Mouse (Mus musculus): ENCODE results near the gene Fam228a. TPM values are rescaled to one million over a fixed set of nuclear protein-coding genes. Genes with fewer than 3 reads are reported as not detected.
"Not testable (repeated sequence)": the region's sequence is repeated elsewhere in the genome, so short reads cannot be mapped to it uniquely, and the experiment has no call there.

Gene Fam228a
- polyA plus RNA-seq, 1 experiment from 2014 or later = 0.65 TPM

GRCm38 (mm10) chr12:4774895-4775587, 36.8 kb upstream of the Fam228a start:
- H3K4me3 ChIP-seq (ENCODE audit: low read depth, low read length) = no peak overlapping the region
- no peaks in the 10 kb centered on the region for H3K9me3 ChIP-seq (ENCODE audit: control insufficient read depth, low read length)
- H3K36me3 ChIP-seq (ENCODE audit: control insufficient read depth, insufficient read depth, low read length) = no peaks in the 10 kb centered on the region
- 94% methylated on average over 8 of the region's 8 CpGs for WGBS
- no peak overlapping the region for H3K4me2 ChIP-seq (ENCODE audit: low read depth, low read length, severe bottlenecking)
- DNase-seq (ENCODE audit: low spot score) (no peak), ATAC-seq (replicated peaks; ENCODE audit: low FRiP score) (no peak)
- H3K4me1 ChIP-seq (replicated peaks; ENCODE audit: control insufficient read depth, insufficient read depth, low read length) = no peaks in the 10 kb centered on the region
- no peaks in the 10 kb centered on the region for H3K27me3 ChIP-seq (ENCODE audit: control insufficient read depth, insufficient read depth, low read length)
- H3K9ac ChIP-seq (ENCODE audit: low read length) = no peak overlapping the region
- no peak overlapping the region for H3K27ac ChIP-seq (ENCODE audit: low read depth, low read length)

- Histone ChIP-seq H3K4me3 (ENCODE audit: low read depth, low read length) (peak overlapping the region; percentile 46), H3K9ac (ENCODE audit: low read length) (peak overlapping the region; percentile 72), H3K27me3 (ENCODE audit: control insufficient read depth, insufficient read depth, low read length) (no peaks in the 10 kb centered on the region), H3K4me2 (ENCODE audit: low read depth, low read length, severe bottlenecking) (peak overlapping the region; percentile 51), H3K9me3 (ENCODE audit: control insufficient read depth, low read length) (no peaks in the 10 kb centered on the region), H3K36me3 (ENCODE audit: control insufficient read depth, insufficient read depth, low read length) (no peaks in the 10 kb centered on the region), H3K4me1 (replicated peaks; ENCODE audit: control insufficient read depth, insufficient read depth, low read length) (no peaks in the 10 kb centered on the region), H3K27ac (ENCODE audit: low read depth, low read length) (peak overlapping the region; percentile 79; the same call in 1 of the 2 replicates)
- DNase-seq (ENCODE audit: low spot score) = no peak
- WGBS = 19% methylated on average over 13 of the region's 13 CpGs
- ATAC-seq (replicated peaks; ENCODE audit: low FRiP score) = peak; percentile 62; the same call in 1 of the 2 replicates
Measured at GRCm38 (mm10) chr12:4769333-4769723, 31.1 kb upstream of the Fam228a start.

- no peaks in the 10 kb centered on the region for H3K27me3 ChIP-seq (ENCODE audit: control insufficient read depth, insufficient read depth, low read length)
- peak within 1 kb of the TSS; percentile 51 for H3K4me2 ChIP-seq (ENCODE audit: low read depth, low read length, severe bottlenecking)
- no peaks in the 10 kb centered on the region for H3K4me1 ChIP-seq (replicated peaks; ENCODE audit: control insufficient read depth, insufficient read depth, low read length)
- WGBS = 4% methylated on average over 61 of the region's 61 CpGs
- H3K27ac ChIP-seq (ENCODE audit: low read depth, low read length) = peak within 1 kb of the TSS; percentile 79
- H3K9ac ChIP-seq (ENCODE audit: low read length) = peak within 1 kb of the TSS; percentile 72
- no peaks in the 10 kb centered on the region for H3K36me3 ChIP-seq (ENCODE audit: control insufficient read depth, insufficient read depth, low read length)
- H3K4me3 ChIP-seq (ENCODE audit: low read depth, low read length) = peak within 1 kb of the TSS; percentile 46
- ATAC-seq (replicated peaks; ENCODE audit: low FRiP score) (peak; percentile 99), DNase-seq (ENCODE audit: low spot score) (peak; percentile 96)
- no peaks in the 10 kb centered on the region for H3K9me3 ChIP-seq (ENCODE audit: control insufficient read depth, low read length)
Measured at GRCm38 (mm10) chr12:4768492-4769332, 30.5 kb upstream of the Fam228a start, which contains the start of the genes Pfn4 and Fam228b. TSS of gene Pfn4 (plus strand) at chr12:4769022. TSS of gene Fam228b (minus strand) at chr12:4769267.

GRCm38 (mm10) chr12:4757060-4757459, 18.8 kb upstream of the Fam228a start:
- Histone ChIP-seq H3K4me3 (ENCODE audit: low read depth, low read length) (no peak overlapping the region), H3K27me3 (ENCODE audit: control insufficient read depth, insufficient read depth, low read length) (no peaks in the 10 kb centered on the region), H3K27ac (ENCODE audit: low read depth, low read length) (no peak overlapping the region), H3K4me1 (replicated peaks; ENCODE audit: control insufficient read depth, insufficient read depth, low read length) (no peaks in the 10 kb centered on the region), H3K9me3 (ENCODE audit: control insufficient read depth, low read length) (no peaks in the 10 kb centered on the region), H3K4me2 (ENCODE audit: low read depth, low read length, severe bottlenecking) (no peak overlapping the region), H3K36me3 (ENCODE audit: control insufficient read depth, insufficient read depth, low read length) (no peaks in the 10 kb centered on the region), H3K9ac (ENCODE audit: low read length) (no peak overlapping the region)
- ATAC-seq (replicated peaks; ENCODE audit: low FRiP score) = no peak
- no peak for DNase-seq (ENCODE audit: low spot score)
- WGBS = 79% methylated on average over 1 of the region's 1 CpGs

GRCm38 (mm10) chr12:4754451-4754850, 16.2 kb upstream of the Fam228a start:
- not testable (repeated sequence) for H3K4me2 ChIP-seq (ENCODE audit: low read depth, low read length, severe bottlenecking); H3K27ac ChIP-seq (ENCODE audit: low read depth, low read length); H3K36me3 ChIP-seq (ENCODE audit: control insufficient read depth, insufficient read depth, low read length); ATAC-seq (replicated peaks; ENCODE audit: low FRiP score); H3K4me1 ChIP-seq (replicated peaks; ENCODE audit: control insufficient read depth, insufficient read depth, low read length); H3K9me3 ChIP-seq (ENCODE audit: control insufficient read depth, low read length); DNase-seq (ENCODE audit: low spot score); H3K27me3 ChIP-seq (ENCODE audit: control insufficient read depth, insufficient read depth, low read length); H3K9ac ChIP-seq (ENCODE audit: low read length); H3K4me3 ChIP-seq (ENCODE audit: low read depth, low read length)
- WGBS = 91% methylated on average over 4 of the region's 4 CpGs

GRCm38 (mm10) chr12:4744486-4744885, 6.3 kb upstream of the Fam228a start:
- WGBS = 94% methylated on average over 10 of the region's 10 CpGs
- Histone ChIP-seq H3K36me3 (ENCODE audit: control insufficient read depth, insufficient read depth, low read length) (no peaks in the 10 kb centered on the region), H3K27me3 (ENCODE audit: control insufficient read depth, insufficient read depth, low read length) (no peaks in the 10 kb centered on the region), H3K9me3 (ENCODE audit: control insufficient read depth, low read length) (no peaks in the 10 kb centered on the region), H3K4me3 (ENCODE audit: low read depth, low read length) (no peak overlapping the region), H3K4me1 (replicated peaks; ENCODE audit: control insufficient read depth, insufficient read depth, low read length) (no peaks in the 10 kb centered on the region), H3K9ac (ENCODE audit: low read length) (no peak overlapping the region), H3K4me2 (ENCODE audit: low read depth, low read length, severe bottlenecking) (no peak overlapping the region), H3K27ac (ENCODE audit: low read depth, low read length) (no peak overlapping the region)
- ATAC-seq (replicated peaks; ENCODE audit: low FRiP score) (no peak), DNase-seq (ENCODE audit: low spot score) (no peak)

- no peak for ATAC-seq (replicated peaks; ENCODE audit: low FRiP score)
- Histone ChIP-seq H3K9ac (ENCODE audit: low read length) (no peak overlapping the region), H3K4me1 (replicated peaks; ENCODE audit: control insufficient read depth, insufficient read depth, low read length) (no peaks in the 10 kb centered on the region), H3K27me3 (ENCODE audit: control insufficient read depth, insufficient read depth, low read length) (no peaks in the 10 kb centered on the region), H3K4me3 (ENCODE audit: low read depth, low read length) (no peak overlapping the region), H3K9me3 (ENCODE audit: control insufficient read depth, low read length) (no peaks in the 10 kb centered on the region), H3K4me2 (ENCODE audit: low read depth, low read length, severe bottlenecking) (no peak overlapping the region), H3K27ac (ENCODE audit: low read depth, low read length) (no peak overlapping the region), H3K36me3 (ENCODE audit: control insufficient read depth, insufficient read depth, low read length) (no peaks in the 10 kb centered on the region)
- no peak for DNase-seq (ENCODE audit: low spot score)
- 88% methylated on average over 3 of the region's 3 CpGs for WGBS
Measured at GRCm38 (mm10) chr12:4742183-4742582, 4.0 kb upstream of the Fam228a start.

GRCm38 (mm10) chr12:4740823-4741222, 2.6 kb upstream of the Fam228a start:
- DNase-seq (ENCODE audit: low spot score) (no peak), ATAC-seq (replicated peaks; ENCODE audit: low FRiP score) (no peak)
- Histone ChIP-seq H3K4me2 (ENCODE audit: low read depth, low read length, severe bottlenecking) (no peak overlapping the region), H3K27ac (ENCODE audit: low read depth, low read length) (no peak overlapping the region), H3K27me3 (ENCODE audit: control insufficient read depth, insufficient read depth, low read length) (no peaks in the 10 kb centered on the region), H3K9me3 (ENCODE audit: control insufficient read depth, low read length) (no peaks in the 10 kb centered on the region), H3K9ac (ENCODE audit: low read length) (no peak overlapping the region), H3K36me3 (ENCODE audit: control insufficient read depth, insufficient read depth, low read length) (no peaks in the 10 kb centered on the region), H3K4me1 (replicated peaks; ENCODE audit: control insufficient read depth, insufficient read depth, low read length) (no peaks in the 10 kb centered on the region), H3K4me3 (ENCODE audit: low read depth, low read length) (no peak overlapping the region)
- WGBS = 88% methylated on average over 7 of the region's 7 CpGs

Measured in forebrain, embryonic 11.5 days (tissue).